Mouse (Mus musculus): ENCODE results near the gene Terb2. TPM values are rescaled to one million over a fixed set of nuclear protein-coding genes. Genes with fewer than 3 reads are reported as not detected.

The Terb2 gene
- polyA plus RNA-seq (2017; shearing (Covaris generic)): not detected

GRCm38 (mm10) chr2:122186106-122186505, at the start of gene Terb2, which contains the start of gene Patl2:
Terb2 (plus strand) TSS chr2:122186272.
Patl2 (minus strand) TSS chr2:122186189.

GRCm38 (mm10) chr2:122147508-122148241, 38.4 kb upstream of the Terb2 start, which contains the start of gene B2m:
B2m (plus strand) TSS chr2:122147686.

GRCm38 (mm10) chr2:122160680-122161079, 25.4 kb upstream of the Terb2 start, which contains the start of gene Trim69:
Trim69 (plus strand) TSS chr2:122160700.

GRCm38 (mm10) chr2:122234611-122235288, 48.7 kb downstream of the Terb2 start, which contains the start of gene Sord:
Sord (plus strand) TSS chr2:122234749.

Other genes with a start within 250 kb of the Terb2 start
- gene Ctdspl2, start 230.3 kb upstream of the Terb2 start, polyA plus RNA-seq (2017; shearing (Covaris generic)): 69.4 TPM
- gene Mageb3, start 230.2 kb upstream of the Terb2 start, polyA plus RNA-seq (2017; shearing (Covaris generic)): not detected
- 4.9 TPM for gene Eif3j1, start 157.7 kb upstream of the Terb2 start, polyA plus RNA-seq (2017; shearing (Covaris generic))
- gene Spg11, start 67.9 kb upstream of the Terb2 start, polyA plus RNA-seq (2017; shearing (Covaris generic)): 21.3 TPM
- gene B2m, start 38.6 kb upstream of the Terb2 start, polyA plus RNA-seq (2017; shearing (Covaris generic)): 9,808 TPM
- gene Trim69, start 25.6 kb upstream of the Terb2 start, polyA plus RNA-seq (2017; shearing (Covaris generic)): 0.51 TPM
- 1.1 TPM for gene Patl2, start 83 bp upstream of the Terb2 start, polyA plus RNA-seq (2017; shearing (Covaris generic))
- 4.8 TPM for gene Sord, start 48.5 kb downstream of the Terb2 start, polyA plus RNA-seq (2017; shearing (Covaris generic))
- gene Duox2, start 112.2 kb downstream of the Terb2 start, polyA plus RNA-seq (2017; shearing (Covaris generic)): not detected
- gene Duoxa2, start 112.6 kb downstream of the Terb2 start, polyA plus RNA-seq (2017; shearing (Covaris generic)): not detected
- not detected for gene Duoxa1, start 127.5 kb downstream of the Terb2 start, polyA plus RNA-seq (2017; shearing (Covaris generic))
- not detected for gene Duox1, start 129.4 kb downstream of the Terb2 start, polyA plus RNA-seq (2017; shearing (Covaris generic))
- gene Shf, start 182.9 kb downstream of the Terb2 start, polyA plus RNA-seq (2017; shearing (Covaris generic)): 0.42 TPM
- gene Slc28a2, start 240.2 kb downstream of the Terb2 start, polyA plus RNA-seq (2017; shearing (Covaris generic)): 242 TPM